Mouse (Mus musculus): Measurements from ENCODE around the gene Dll4. TPM values are rescaled to one million over a fixed set of nuclear protein-coding genes. Genes with fewer than 3 reads are reported as not detected.

The Dll4 gene
- 13.7 and 14.4 TPM in 2 replicates for total RNA-seq (2021)
- long read RNA-seq, experiment 1, transcript Dll4-201 (11 exons, 3,747 nt) = major isoform, 11 of 15 reads
- long read RNA-seq, experiment 1, partial matches to known transcripts = 2 of 15 reads
- long read RNA-seq, experiment 1, other reads (novel, unspliced or antisense) = 2 of 15 reads
- long read RNA-seq, experiment 2, transcript Dll4-201 (11 exons, 3,747 nt) = major isoform, 12 of 16 reads
- long read RNA-seq, experiment 2, partial matches to known transcripts = 3 of 16 reads
- long read RNA-seq, experiment 2, other reads (novel, unspliced or antisense) = 1 of 16 reads

DNA sequence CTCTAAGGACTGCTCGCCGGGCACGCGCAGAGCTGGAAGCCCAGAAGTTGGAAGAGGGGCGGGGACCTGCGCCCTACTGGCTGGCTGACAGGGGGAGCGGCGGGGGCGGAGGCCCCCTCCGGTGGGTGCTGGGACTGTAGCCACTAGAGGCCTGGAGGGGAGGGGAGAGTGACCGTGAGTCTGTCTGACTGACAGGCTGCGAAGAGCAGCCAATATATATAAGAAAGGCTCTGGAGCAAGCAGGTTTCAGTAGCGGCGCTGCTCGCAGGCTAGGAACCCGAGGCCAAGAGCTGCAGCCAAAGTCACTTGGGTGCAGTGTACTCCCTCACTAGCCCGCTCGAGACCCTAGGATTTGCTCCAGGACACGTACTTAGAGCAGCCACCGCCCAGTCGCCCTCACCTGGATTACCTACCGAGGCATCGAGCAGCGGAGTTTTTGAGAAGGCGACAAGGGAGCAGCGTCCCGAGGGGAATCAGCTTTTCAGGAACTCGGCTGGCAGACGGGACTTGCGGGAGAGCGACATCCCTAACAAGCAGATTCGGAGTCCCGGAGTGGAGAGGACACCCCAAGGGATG lies at the start of gene Dll4:
Gene Dll4, plus strand, starts transcription at position 217 of the 576 bp plus-strand sequence.
- DNase-seq = peak; percentile 81

DNA sequence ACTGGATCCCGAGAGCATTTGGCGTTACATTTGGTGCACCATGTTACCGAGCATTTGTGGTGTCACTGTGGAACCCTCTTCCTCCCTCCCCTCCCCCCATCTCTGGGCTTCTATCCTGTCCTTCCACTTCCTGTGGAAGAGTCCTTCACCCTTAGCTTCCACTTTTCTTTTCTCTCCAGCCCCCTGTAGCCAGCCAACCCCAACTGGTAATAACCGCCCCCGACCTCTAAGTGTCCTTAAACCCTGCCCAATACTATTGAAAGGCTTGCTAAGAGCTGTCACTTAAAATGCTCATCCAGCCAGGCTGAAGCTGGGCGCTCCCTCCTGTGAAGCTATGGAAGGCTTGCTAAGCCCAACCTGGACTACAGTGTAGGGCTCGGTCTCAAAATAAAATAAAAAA lies 48.7 kb upstream of the Dll4 start:
- no peak for DNase-seq

DNA sequence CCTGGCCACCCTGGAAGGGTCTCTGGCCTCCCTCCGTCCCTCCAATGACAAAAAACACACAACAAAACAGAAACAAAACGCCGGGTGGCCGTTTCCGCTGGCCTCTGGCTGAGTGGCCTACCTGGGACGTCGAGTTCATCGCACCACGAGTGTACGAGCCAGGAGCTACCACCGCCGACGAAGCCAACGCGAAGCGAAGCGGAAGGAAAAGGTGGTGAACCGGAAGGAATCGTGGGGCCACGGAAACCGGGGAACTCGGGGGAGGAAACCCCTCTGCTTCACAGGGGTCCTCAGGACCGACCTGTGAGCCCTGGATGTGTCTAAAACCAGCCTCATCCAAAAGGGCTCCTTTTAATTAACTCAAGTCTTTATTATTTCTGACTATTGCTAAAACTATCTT lies 47.8 kb upstream of the Dll4 start:
- DNase-seq = no peak

DNA sequence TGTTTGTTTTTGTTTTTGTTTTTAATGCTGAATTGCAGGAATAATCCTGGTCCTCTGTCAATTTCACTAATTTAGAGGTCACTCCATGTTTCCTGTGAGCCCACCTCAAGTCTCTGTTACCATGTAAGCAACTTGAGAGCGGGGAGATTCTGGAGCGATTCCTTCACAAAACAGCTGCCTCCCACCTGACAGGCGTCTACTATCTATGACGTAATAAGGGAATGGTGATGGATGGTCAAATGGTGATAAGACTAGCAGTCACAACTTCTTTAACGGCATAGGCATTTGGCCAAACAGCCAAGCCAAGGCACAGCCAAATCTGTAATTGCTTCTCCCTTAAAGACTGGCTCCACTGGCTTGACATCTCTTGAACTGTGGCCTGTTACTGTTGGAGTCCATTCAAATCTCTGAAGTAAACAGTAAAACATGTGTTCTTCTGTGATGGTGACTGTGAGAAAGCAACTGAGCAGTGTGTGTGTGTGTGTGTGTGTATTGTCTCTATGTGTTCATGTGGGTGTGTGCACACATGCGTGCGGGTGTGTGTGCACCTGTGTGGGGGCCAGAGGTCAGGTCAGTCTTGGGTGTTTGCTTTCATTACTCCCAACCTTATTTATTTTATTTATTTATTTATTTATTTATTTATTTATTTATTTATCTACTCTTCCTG lies 43.6 kb upstream of the Dll4 start:
- DNase-seq = no peak

DNA sequence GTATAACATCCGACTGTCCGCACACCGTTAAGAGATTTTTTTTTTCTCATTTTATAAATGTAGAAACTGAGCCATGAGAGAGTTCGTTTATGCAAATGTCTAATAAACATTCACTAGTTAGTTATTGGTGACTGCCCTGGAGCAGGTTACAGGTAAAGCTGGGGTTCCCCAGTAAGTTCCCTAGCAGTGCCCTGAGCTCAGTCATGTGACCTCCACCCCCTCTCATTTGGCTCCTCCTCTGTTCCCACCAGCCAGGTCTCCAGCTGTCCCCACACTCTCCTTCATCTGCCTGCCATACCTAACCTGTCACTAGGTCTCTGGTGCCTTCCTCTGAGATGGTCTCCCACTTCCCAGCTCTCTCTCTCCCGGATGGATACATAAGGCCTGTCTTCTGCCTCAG lies 38.2 kb upstream of the Dll4 start:
- no peak for DNase-seq

DNA sequence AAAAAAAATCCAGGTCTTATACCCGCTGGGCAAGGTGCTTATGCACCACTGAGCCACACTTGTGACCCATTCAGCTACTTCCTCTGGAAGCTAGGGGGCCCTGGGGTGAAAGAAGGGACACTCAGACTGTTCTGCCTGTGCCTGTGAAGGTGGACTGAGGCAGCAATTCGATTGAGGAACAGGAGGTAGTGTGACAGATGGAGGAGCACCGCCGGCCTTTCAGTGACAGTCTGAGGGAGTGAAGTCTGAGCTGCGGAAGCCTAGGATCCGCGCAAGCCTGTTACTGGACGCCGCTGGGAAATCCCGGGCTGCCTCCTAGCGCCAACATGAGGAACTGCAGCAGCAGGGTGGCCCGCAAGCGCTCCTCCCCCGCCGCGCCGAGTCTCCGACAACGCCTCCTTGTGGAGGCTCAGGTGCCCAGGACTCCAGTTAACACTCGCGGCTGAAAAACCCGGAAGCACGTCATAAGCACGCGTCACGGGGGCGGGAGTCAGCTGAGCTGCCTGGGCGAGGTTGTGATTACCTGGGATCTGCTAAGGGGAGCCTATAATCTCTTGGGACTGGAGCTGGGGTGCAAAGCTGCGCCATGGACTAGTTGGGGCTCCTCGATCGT lies 37.2 kb upstream of the Dll4 start, which contains the start of gene Vps18:
Gene Vps18, plus strand, starts transcription at position 471 of the 613 bp plus-strand sequence.
- peak; percentile 99 for DNase-seq

DNA sequence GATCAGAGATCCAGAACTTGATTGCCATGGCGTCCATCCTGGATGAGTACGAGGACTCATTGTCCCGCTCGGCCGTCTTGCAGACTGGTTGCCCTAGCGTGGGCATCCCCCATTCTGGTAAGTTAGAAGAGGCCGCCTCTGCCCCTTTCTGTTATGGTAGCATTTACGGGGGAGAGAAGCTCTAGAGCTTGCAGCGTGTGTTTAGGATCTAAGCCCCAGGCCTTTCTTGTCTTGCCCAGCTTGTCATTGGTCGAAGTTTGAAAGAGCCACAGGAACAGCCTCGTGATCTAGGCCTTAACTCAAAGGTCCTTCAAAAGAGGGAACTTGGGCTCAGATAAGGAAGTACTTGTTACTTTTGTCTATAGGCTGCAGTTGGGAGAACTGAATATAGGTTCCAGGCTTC lies 36.6 kb upstream of the Dll4 start:
- DNase-seq = peak; percentile 38

DNA sequence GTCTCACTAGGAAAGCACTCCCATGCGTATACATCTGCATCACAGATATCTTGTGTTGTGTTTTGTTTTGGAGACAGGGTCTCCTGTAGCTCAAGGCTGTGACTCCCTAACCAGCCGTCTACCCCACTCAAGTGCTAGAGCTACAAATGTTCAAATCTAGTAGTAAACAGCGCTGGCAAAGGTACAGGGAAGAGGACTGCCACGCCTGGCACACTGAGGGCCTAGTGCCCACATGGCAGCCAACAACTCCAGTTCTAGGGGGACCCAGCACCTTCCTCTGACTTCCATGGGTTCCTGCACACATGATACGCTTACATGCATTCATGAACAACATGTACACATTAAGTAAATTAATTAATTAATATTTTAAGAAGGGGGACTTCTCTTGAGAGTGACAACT lies 33.3 kb upstream of the Dll4 start:
- no peak for DNase-seq

DNA sequence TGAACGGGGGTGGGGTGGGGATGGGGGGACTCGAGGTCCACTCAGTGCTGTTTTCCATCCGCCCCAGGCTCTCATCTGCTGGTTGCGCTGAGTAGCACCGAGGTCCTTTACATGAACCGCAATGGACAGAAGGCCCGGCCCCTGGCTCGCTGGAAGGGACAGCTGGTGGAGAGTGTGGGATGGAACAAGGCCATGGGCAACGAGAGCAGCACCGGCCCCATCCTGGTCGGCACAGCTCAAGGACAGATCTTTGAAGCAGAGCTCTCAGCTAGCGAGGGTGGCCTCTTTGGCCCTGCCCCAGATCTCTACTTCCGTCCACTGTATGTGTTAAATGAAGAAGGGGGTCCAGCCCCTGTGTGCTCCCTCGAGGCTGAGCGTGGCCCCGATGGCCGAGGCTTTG lies 32.7 kb upstream of the Dll4 start:
- DNase-seq = peak; percentile 65

DNA sequence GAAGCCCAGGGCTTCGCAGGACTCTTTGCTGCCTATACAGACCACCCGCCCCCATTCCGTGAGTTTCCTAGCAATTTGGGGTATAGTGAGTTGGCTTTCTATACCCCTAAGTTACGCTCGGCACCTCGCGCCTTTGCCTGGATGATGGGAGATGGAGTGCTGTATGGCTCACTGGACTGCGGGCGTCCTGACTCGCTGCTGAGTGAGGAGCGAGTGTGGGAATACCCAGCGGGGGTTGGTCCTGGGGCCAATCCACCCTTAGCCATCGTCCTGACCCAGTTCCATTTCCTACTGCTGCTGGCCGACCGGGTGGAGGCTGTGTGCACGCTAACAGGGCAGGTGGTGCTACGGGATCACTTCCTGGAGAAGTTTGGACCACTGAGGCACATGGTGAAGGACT lies 32.3 kb upstream of the Dll4 start:
- DNase-seq = no peak

DNA sequence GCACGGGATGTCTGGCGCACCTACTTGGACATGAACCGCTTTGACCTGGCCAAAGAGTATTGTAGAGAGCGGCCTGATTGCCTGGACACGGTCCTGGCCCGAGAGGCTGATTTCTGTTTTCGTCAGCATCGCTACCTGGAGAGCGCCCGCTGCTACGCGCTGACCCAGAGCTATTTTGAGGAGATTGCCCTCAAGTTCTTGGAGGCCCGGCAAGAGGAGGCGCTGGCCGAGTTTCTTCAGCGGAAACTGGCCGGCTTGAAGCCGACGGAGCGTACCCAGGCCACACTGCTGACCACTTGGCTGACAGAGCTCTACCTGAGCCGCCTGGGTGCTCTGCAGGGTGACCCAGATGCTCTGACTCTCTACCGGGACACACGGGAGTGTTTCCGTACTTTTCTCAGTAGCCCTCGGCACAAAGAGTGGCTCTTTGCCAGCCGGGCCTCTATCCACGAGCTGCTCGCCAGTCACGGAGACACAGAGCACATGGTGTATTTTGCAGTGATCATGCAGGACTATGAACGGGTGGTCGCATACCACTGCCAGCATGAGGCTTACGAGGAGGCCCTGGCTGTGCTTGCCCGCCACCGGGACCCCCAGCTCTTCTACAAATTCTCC lies 31.7 kb upstream of the Dll4 start:
- DNase-seq = no peak

DNA sequence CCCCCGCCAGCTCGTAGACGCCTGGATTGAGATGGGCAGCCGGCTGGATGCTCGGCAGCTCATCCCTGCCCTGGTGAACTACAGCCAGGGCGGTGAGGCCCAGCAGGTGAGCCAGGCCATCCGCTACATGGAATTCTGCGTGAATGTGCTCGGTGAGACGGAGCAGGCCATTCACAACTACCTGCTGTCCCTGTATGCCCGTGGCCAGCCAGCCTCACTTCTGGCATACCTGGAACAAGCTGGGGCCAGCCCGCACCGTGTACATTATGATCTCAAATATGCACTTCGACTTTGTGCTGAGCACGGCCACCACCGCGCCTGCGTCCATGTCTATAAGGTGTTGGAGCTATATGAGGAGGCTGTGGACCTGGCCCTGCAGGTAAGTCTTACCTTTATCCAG lies 31.2 kb upstream of the Dll4 start:
- no peak for DNase-seq

DNA sequence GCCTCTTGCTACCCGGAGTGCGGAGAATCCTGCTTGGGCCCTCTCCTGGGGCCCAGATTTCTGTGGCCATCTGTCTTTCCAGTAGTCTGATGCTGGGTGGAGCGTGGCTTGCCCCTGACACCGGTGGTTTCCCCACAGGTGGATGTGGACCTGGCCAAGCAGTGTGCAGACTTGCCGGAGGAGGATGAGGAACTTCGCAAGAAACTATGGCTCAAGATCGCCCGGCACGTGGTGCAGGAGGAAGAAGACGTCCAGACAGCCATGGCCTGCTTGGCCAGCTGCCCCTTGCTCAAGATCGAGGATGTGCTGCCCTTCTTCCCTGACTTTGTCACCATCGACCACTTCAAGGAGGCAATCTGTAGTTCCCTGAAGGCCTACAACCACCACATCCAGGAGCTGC lies 28.8 kb upstream of the Dll4 start:
- DNase-seq = no peak

DNA sequence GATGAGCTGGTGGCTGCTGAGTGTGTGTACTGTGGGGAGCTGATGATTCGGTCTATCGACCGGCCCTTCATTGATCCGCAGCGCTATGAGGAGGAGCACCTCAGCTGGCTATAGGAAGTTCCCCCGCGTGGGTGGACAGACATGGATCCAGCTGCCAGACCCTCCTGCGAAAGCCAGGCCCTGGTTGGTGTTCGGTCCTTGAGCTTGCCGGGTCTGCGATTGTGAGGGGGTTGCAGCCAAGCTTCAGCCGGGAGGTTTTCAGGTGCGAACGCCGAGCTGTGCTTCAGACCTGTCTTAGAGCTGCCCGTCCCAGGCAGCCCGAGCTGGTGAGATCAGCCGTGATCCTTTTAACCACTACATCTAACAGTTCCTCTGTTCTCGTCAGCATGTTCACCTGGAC lies 28.1 kb upstream of the Dll4 start:
- no peak for DNase-seq

DNA sequence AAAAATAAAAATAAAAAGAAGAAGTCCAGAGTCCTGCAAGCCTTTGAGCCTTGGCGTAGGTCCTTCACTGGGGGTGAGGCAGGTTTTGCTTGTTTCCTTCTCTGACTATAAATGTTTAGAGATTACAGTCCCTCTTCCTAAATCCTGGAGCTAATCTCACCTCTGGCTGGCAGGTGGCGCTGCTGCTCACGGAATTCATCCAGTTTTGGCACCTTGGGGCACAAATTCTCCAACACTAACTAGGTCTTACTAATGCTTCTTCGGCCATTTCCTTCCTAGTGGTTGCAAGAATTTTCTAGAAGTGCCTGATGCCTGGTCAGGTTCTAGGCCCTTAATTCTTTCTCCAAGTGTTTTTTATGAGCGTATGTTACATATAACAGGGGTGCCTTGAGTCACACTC lies 27.3 kb upstream of the Dll4 start:
- peak; percentile 81 for DNase-seq

DNA sequence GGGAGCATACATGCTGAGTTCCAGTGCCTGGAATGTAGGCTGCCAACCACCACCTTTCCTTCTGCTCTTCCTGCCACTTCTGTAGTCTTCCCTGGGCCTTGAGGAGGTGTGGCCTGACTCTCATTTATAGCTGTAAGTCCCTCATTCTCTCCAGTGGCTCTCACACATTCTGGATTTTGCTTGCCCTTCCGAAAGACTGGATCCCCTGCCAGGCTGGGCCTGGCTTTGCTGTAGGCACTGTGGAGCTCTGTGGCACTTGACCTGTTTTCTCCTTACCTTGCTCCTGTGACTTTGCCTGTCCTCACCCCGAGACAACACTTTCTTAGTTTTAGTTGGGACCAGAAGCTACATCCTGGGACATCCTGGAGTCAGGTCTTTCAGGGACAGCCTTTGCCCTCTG lies 26.7 kb upstream of the Dll4 start:
- DNase-seq = no peak

DNA sequence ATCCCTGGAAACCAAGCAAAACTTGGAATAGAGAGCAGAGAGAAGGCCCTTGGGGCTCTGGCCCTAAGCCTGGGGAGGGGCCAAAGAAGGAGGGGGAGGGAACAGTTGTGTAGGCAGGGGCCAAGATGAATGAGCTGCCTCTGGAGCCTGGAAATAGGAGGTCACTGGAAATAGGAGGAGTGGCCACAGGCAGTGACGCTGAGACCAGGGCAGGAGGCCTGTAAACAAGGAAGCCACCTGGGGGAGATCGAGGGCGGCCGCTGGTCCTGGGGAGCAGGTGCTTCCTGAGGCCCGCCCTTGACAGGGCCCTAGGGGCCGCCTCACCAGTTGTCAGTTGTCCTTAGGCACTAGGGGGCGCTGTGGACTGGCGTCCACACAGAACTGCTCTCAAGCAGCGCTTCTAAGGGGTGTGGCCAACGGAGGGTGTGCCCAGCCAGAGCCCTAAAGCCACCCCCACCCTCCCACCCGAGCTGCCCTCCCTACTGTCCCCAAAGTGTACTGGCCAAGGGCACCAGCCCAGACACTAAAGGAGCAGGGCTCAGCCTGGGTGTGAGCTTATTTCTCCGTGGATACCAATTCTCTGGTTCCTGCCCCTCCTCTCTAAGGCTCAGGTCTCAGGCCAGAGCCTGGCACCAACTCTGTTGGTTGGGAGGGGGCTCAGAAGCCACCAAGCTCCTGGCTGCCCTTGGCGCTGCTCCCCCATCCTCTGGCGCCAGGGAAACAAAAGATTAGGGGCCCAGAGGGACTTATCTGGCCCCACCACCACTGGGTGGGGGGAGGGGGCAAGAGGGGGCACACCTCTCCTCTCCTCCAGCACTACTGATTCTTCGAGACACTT lies 25.4 kb upstream of the Dll4 start:
- peak; percentile 95 for DNase-seq

DNA sequence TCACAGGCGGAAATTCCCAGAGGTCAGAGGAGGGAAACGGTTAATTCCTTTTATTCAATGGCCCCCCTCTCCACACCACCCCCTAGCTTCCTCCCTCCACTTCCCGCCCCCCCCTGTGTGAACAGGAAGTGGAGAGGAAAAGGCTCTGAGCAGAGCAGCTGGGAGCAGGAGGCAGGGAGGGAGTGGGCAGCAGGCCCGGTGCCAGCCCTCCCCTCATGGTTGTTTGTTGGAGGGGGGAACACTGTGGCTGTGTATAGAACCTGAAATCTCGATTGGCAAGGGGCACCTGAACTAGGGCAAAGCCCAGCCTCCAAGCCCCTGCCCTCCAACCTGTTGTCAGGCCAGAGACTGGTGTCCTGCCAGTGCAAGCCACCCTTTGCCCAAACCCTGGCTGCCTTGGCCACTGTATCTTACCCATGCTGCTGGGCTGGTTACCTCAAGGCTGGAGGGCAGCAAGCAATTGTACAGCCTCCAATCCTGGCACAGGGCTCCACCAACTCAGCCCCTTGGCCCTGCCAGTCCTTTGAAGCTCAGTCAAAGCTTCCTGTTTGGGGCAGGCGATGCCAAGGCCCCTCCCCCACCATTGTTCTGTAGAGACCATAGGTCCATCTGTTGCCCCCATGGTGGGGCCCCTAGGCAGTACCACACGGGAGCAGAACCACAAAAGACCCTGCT lies 24.6 kb upstream of the Dll4 start:
- peak; percentile 74 for DNase-seq

DNA sequence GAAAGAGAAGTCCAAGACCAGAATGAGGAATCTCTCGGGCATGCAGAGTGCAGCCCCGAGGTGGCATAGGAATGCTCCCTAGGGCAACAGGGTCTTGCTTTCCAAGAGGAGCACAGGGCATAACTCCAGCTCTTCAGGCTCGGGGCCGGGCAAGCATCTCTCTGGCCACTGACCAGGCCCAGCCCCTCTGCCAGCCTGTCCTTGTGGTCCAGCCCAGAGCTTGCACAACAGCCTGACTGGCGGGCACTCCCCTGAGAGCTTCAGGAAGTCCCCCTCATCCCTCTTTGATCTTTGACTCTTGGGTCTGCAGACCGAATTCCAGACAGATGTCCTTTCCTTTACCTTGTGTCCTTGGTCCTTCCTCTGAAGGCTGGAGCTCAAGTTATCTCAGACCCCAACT lies 22.7 kb upstream of the Dll4 start:
- DNase-seq = peak; percentile 73

DNA sequence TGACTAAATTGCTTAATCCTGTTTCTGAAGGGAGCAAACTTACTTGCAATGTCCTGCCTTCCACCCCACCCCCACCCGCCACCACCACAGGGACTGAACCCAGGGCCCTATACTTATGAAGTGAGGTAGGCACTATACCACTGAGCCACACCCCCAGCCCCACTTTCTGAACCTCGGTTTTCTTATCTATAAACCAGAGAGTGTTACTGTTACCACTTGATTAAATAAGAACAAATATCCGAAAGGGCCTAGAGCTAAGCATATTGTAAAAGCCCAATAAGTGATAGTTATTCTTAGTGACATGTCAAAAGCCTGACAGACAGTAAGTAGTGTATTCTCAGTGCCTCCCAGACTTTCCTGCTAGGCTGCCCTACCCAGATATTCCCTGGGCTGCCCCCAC lies 21.2 kb upstream of the Dll4 start:
- no peak for DNase-seq

DNA sequence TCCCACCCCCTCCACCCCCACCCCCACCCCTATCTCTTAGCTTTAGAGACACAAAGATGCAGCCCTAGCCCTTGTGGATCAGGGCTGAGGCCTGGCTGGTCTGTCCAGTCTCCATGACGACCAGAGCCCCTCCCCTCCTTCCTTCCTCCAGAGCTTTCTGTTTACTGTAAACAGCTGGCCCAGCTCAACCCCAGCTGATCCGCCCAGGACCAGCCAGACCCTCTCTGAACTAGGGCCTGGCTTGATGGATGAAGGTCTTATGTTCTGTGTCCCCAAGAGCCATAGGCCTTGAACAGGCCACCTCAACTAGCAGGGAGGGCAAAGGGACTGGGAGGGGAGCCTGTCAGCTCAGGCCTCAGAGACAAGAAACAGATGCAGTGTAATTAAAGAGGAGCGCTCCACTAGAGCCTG lies 20.8 kb upstream of the Dll4 start:
- no peak for DNase-seq
